Mouse (Mus musculus) leukemia stem cell, adult 10-12 weeks (primary cell): ENCODE measurements around the gene Fat2. TPM values are rescaled to one million over a fixed set of nuclear protein-coding genes. Genes with fewer than 3 reads are reported as not detected.

ENCODE experiments used
- polyA plus RNA-seq: library from polyadenylated mRNA; stranded (reverse); fragments of >175 nt; gene quantifications from 2 replicates; pipeline ENCODE4 v1.2.3, GENCODE M21; 2012; ENCODE audit warnings: low replicate concordance

The Fat2 gene
- not detected in 2 replicates for polyA plus RNA-seq

DNA sequence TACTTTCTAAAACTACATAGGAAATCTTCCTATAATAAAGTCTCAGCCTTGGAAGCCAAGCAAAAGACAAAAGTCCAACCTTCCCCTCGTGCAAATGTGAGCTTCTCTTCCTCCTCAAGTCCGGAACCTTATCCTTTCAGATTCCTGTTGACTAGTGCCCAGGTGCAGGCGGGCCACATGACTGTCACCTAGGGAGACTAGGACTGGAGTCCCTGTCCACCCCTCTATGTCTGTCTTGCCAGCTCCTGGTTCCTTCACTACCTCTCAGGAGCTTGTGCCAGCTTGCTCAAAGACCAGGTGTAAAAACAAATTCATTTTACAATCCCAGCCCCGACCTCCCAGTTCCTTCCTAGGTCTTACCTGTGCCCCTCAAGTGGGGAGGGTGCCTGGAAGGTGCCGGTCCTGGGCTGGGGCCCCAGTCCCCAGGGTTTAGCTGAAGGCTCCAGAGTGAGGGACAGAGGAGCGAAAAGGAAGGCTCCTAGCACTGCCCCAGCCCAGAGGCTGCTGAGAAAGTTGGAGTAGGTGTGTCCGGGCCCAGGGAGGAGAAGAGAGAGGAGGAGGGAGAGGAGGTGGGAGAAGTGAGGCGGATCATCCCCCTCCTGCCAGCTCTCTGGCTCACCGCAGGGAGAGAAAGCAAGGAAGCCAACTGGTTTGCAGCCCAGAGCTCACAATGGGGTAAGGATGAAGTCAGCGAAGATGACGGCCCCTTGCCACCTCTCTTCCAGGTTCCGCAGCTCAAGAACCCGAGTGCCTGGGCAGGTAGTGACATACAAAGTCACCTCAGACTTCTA is at the start of gene Fat2:
Gene Fat2, minus strand, starts transcription at position 464 of the 791 bp plus-strand sequence.

DNA sequence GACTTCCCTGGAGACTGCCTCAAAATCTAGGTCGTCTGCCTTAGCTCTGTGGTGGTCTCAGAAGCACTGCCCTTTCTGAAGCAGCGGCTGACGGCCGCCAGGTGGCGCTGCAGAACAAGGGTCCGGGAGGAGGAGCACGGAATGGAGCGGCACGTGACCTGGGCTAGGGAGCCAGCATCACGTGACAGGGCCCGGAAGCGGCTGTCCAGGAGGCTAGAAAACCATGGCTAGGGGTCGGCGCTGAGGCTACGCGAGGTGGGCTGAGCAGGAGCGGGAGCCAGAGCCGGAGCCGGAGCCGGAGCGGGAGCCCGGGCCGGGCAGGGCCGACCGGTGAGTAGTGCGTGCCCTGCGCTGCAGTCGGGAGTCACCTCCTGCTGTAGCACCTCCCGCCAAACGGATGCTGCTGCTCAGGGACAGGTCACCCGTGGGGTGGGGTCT is 132.2 kb downstream of the Fat2 start, which contains the start of gene Slc36a1:
Gene Slc36a1, plus strand, starts transcription at position 192 of the 438 bp plus-strand sequence.

Other genes with a start within 250 kb of the Fat2 start
- gene Gm2a, start 238.4 kb downstream of the Fat2 start, polyA plus RNA-seq: 4.3 and 27.8 TPM in 2 replicates
- gene Slc36a3, start 184.9 kb downstream of the Fat2 start, polyA plus RNA-seq: not detected in 2 replicates
- gene Slc36a2, start 151.5 kb downstream of the Fat2 start, polyA plus RNA-seq: 0.41 TPM in 1 of 2 replicates, not detected in the other
- gene Slc36a1, start 132.2 kb downstream of the Fat2 start, polyA plus RNA-seq: 5.8 and 19.8 TPM in 2 replicates
- gene Sparc, start 86.6 kb upstream of the Fat2 start, polyA plus RNA-seq: 13.7 and 37.9 TPM in 2 replicates
- gene Atox1, start 124.7 kb upstream of the Fat2 start, polyA plus RNA-seq: 10.7 and 55.0 TPM in 2 replicates
- 85.7 and 258 TPM in 2 replicates for gene G3bp1, start 133.1 kb upstream of the Fat2 start, polyA plus RNA-seq